Mouse (Mus musculus): ENCODE results near the gene Zfp65. TPM values are rescaled to one million over a fixed set of nuclear protein-coding genes. Genes with fewer than 3 reads are reported as not detected.
A peak's percentile ranks its signal among the peaks of the same experiment; 100 is the strongest.
"Not testable (repeated sequence)": the region's sequence is repeated elsewhere in the genome, so short reads cannot be mapped to it uniquely, and the experiment has no call there.

Zfp65 gene
- polyA plus RNA-seq, 1 experiment from 2014 or later: 2.1 TPM

- Histone ChIP-seq H3K27me3 (ENCODE audit: control insufficient read depth, insufficient read depth, low read length) (no peaks in the 10 kb centered on the region), H3K4me3 (ENCODE audit: low read depth, low read length) (peak overlapping the region; percentile 82), H3K4me1 (replicated peaks; ENCODE audit: control insufficient read depth, insufficient read depth) (no peaks in the 10 kb centered on the region), H3K9ac (ENCODE audit: low read length) (peak overlapping the region; percentile 77), H3K9me3 (ENCODE audit: control insufficient read depth, low read length) (no peaks in the 10 kb centered on the region), H3K4me2 (replicated peaks; ENCODE audit: low read depth) (peak overlapping the region; percentile 82), H3K36me3 (ENCODE audit: control insufficient read depth, insufficient read depth, low read length) (no peaks in the 10 kb centered on the region), H3K27ac (replicated peaks) (peak overlapping the region; percentile 69; the same call in 1 of the 2 replicates)
- DNase-seq (ENCODE audit: low spot score): peak; percentile 89
- ATAC-seq (ENCODE audit: low FRiP score, low TSS enrichment): peak; percentile 97
- TF ChIP-seq CTCF (IDR thresholded peaks at IDR 0.05; ENCODE audit: low read depth): peak; percentile 19; the same call in 1 of the 2 replicates
- TF ChIP-seq EP300 (optimal IDR thresholded peaks at IDR 0.05): no peak
- WGBS: under 1% methylated on average over 17 of the region's 17 CpGs
Measured at GRCm38 (mm10) chr13:67723848-67724479, 5.0 kb downstream of the Zfp65 start.

- TF ChIP-seq CTCF (IDR thresholded peaks at IDR 0.05; ENCODE audit: low read depth) (no peak), EP300 (optimal IDR thresholded peaks at IDR 0.05) (no peak)
- WGBS: 83% methylated on average over 4 of the region's 4 CpGs
- no peak within 1 kb of the TSS for H3K27ac ChIP-seq (replicated peaks)
- DNase-seq (ENCODE audit: low spot score): no peak
- no peaks in the 10 kb centered on the region for H3K9me3 ChIP-seq (ENCODE audit: control insufficient read depth, low read length)
- H3K4me2 ChIP-seq (replicated peaks; ENCODE audit: low read depth): no peak within 1 kb of the TSS
- no peak within 1 kb of the TSS for H3K4me3 ChIP-seq (ENCODE audit: low read depth, low read length)
- no peak within 1 kb of the TSS for H3K9ac ChIP-seq (ENCODE audit: low read length)
- H3K36me3 ChIP-seq (ENCODE audit: control insufficient read depth, insufficient read depth, low read length): no peaks in the 10 kb centered on the region
- H3K4me1 ChIP-seq (replicated peaks; ENCODE audit: control insufficient read depth, insufficient read depth): no peaks in the 10 kb centered on the region
- no peaks in the 10 kb centered on the region for H3K27me3 ChIP-seq (ENCODE audit: control insufficient read depth, insufficient read depth, low read length)
- no peak for ATAC-seq (ENCODE audit: low FRiP score, low TSS enrichment)
Measured at GRCm38 (mm10) chr13:67686971-67687370, 42.0 kb downstream of the Zfp65 start, which contains the start of gene Zfp738. Zfp738 (minus strand) TSS chr13:67687071.

GRCm38 (mm10) chr13:67683841-67684240 is 45.1 kb downstream of the Zfp65 start:
- Histone ChIP-seq H3K4me2 (replicated peaks; ENCODE audit: low read depth) (peak overlapping the region; percentile 30), H3K4me3 (ENCODE audit: low read depth, low read length) (peak overlapping the region; percentile 72)
- H3K36me3 ChIP-seq (ENCODE audit: control insufficient read depth, insufficient read depth, low read length); DNase-seq (ENCODE audit: low spot score); ATAC-seq (ENCODE audit: low FRiP score, low TSS enrichment); H3K9ac ChIP-seq (ENCODE audit: low read length); H3K9me3 ChIP-seq (ENCODE audit: control insufficient read depth, low read length); H3K4me1 ChIP-seq (replicated peaks; ENCODE audit: control insufficient read depth, insufficient read depth); H3K27me3 ChIP-seq (ENCODE audit: control insufficient read depth, insufficient read depth, low read length); H3K27ac ChIP-seq (replicated peaks): not testable (repeated sequence)
- 54% methylated on average over 2 of the region's 2 CpGs for WGBS

GRCm38 (mm10) chr13:67682959-67683735 is 45.8 kb downstream of the Zfp65 start:
- peak; percentile 100 for ATAC-seq (ENCODE audit: low FRiP score, low TSS enrichment)
- not testable (repeated sequence) for H3K27me3 ChIP-seq (ENCODE audit: control insufficient read depth, insufficient read depth, low read length); H3K4me1 ChIP-seq (replicated peaks; ENCODE audit: control insufficient read depth, insufficient read depth); H3K27ac ChIP-seq (replicated peaks); H3K9me3 ChIP-seq (ENCODE audit: control insufficient read depth, low read length); H3K36me3 ChIP-seq (ENCODE audit: control insufficient read depth, insufficient read depth, low read length)
- peak overlapping the region; percentile 61 for H3K4me2 ChIP-seq (replicated peaks; ENCODE audit: low read depth)
- peak overlapping the region; percentile 76 for H3K9ac ChIP-seq (ENCODE audit: low read length)
- peak; percentile 30; the same call in 1 of the 2 replicates for TF ChIP-seq CTCF (IDR thresholded peaks at IDR 0.05; ENCODE audit: low read depth)
- WGBS: 9% methylated on average over 16 of the region's 16 CpGs
- H3K4me3 ChIP-seq (ENCODE audit: low read depth, low read length): peak overlapping the region; percentile 72
- peak; percentile 85 for DNase-seq (ENCODE audit: low spot score)

- no peak for DNase-seq (ENCODE audit: low spot score)
- Histone ChIP-seq H3K9me3 (ENCODE audit: control insufficient read depth, low read length) (no peaks in the 10 kb centered on the region), H3K4me2 (replicated peaks; ENCODE audit: low read depth) (no peak overlapping the region), H3K9ac (ENCODE audit: low read length) (no peak overlapping the region), H3K36me3 (ENCODE audit: control insufficient read depth, insufficient read depth, low read length) (no peaks in the 10 kb centered on the region), H3K27me3 (ENCODE audit: control insufficient read depth, insufficient read depth, low read length) (no peaks in the 10 kb centered on the region), H3K4me3 (ENCODE audit: low read depth, low read length) (no peak overlapping the region), H3K27ac (replicated peaks) (no peak overlapping the region), H3K4me1 (replicated peaks; ENCODE audit: control insufficient read depth, insufficient read depth) (no peaks in the 10 kb centered on the region)
- 90% methylated on average over 2 of the region's 2 CpGs for WGBS
- TF ChIP-seq CTCF (IDR thresholded peaks at IDR 0.05; ENCODE audit: low read depth) (no peak), EP300 (optimal IDR thresholded peaks at IDR 0.05) (no peak)
- ATAC-seq (ENCODE audit: low FRiP score, low TSS enrichment): no peak
Measured at GRCm38 (mm10) chr13:67674902-67675301, 54.1 kb downstream of the Zfp65 start.

Other genes with a start within 250 kb of the Zfp65 start
- 1.9 and 2.4 TPM in 2 replicates for gene Zfp874b, start 244.9 kb downstream of the Zfp65 start, polyA plus RNA-seq (2015; fragmentation: Nextera tagmentation; extraction: Ambion mirVana)
- 5.6 and 5.8 TPM in 2 replicates for gene Zfp58, start 228.6 kb downstream of the Zfp65 start, polyA plus RNA-seq (2015; fragmentation: Nextera tagmentation; extraction: Ambion mirVana)
- gene Gm26965, start 203.0 kb downstream of the Zfp65 start, polyA plus RNA-seq (2015; fragmentation: Nextera tagmentation; extraction: Ambion mirVana): not detected in 2 replicates
- gene Zfp87, start 203.0 kb downstream of the Zfp65 start, polyA plus RNA-seq (2015; fragmentation: Nextera tagmentation; extraction: Ambion mirVana): 27.4 and 29.3 TPM in 2 replicates
- gene Zfp748, start 175.3 kb downstream of the Zfp65 start, polyA plus RNA-seq (2015; fragmentation: Nextera tagmentation; extraction: Ambion mirVana): 3.8 and 4.1 TPM in 2 replicates
- gene Zfp729b, start 119.5 kb downstream of the Zfp65 start, polyA plus RNA-seq (2015; fragmentation: Nextera tagmentation; extraction: Ambion mirVana): 1.6 and 1.9 TPM in 2 replicates
- 0.08 TPM in 1 of 2 replicates, not detected in the other for gene Gm49345, start 91.4 kb downstream of the Zfp65 start, polyA plus RNA-seq (2015; fragmentation: Nextera tagmentation; extraction: Ambion mirVana)
- gene Zfp729a, start 91.4 kb downstream of the Zfp65 start, polyA plus RNA-seq (2015; fragmentation: Nextera tagmentation; extraction: Ambion mirVana): 1.2 and 1.6 TPM in 2 replicates
- 3.8 and 4.0 TPM in 2 replicates for gene Zfp738, start 42.1 kb downstream of the Zfp65 start, polyA plus RNA-seq (2015; fragmentation: Nextera tagmentation; extraction: Ambion mirVana)
- gene Zfp85, start 26.1 kb upstream of the Zfp65 start, polyA plus RNA-seq (2015; fragmentation: Nextera tagmentation; extraction: Ambion mirVana): 2.1 and 2.2 TPM in 2 replicates
- 0.62 and 0.74 TPM in 2 replicates for gene Zfp493, start 50.5 kb upstream of the Zfp65 start, polyA plus RNA-seq (2015; fragmentation: Nextera tagmentation; extraction: Ambion mirVana)
- 2.3 and 3.2 TPM in 2 replicates for gene Zfp273, start 84.6 kb upstream of the Zfp65 start, polyA plus RNA-seq (2015; fragmentation: Nextera tagmentation; extraction: Ambion mirVana)
- 1.1 TPM in 2 replicates for gene Gm10037, start 101.9 kb upstream of the Zfp65 start, polyA plus RNA-seq (2015; fragmentation: Nextera tagmentation; extraction: Ambion mirVana)
- not detected in 2 replicates for gene BC048507, start 134.2 kb upstream of the Zfp65 start, polyA plus RNA-seq (2015; fragmentation: Nextera tagmentation; extraction: Ambion mirVana)

All from stomach, postnatal 0 days (tissue).